Mouse (Mus musculus) forebrain, embryonic 13.5 days (tissue): ENCODE measurements around the gene Amh. TPM values are rescaled to one million over a fixed set of nuclear protein-coding genes. Genes with fewer than 3 reads are reported as not detected.

Experiments used
- ATAC-seq: fragments of 200-750 bp; cut with Nextera tagmentation; 2 replicates; pipeline ENCODE4 v1.8.0; 2017
- H3K27ac ChIP-seq: fragments of 300-500 bp; sonication (generic); 2 replicates; pipeline ENCODE4 v1.5.1; 2015; ENCODE audit warnings: inconsistent platforms, mild to moderate bottlenecking, moderate library complexity
- H3K27me3 ChIP-seq: fragments of 300-500 bp; sonication (generic); 2 replicates; pipeline ENCODE4 v1.6.1; 2015; ENCODE audit warnings: mild to moderate bottlenecking, inconsistent platforms
- H3K36me3 ChIP-seq: fragments of 300-500 bp; sonication (generic); 2 replicates; pipeline ENCODE4 v1.6.1; 2015; ENCODE audit warnings: mild to moderate bottlenecking, inconsistent platforms; ENCODE audit not compliant: poor library complexity, severe bottlenecking
- H3K4me1 ChIP-seq: fragments of 300-500 bp; sonication (generic); 2 replicates; pipeline ENCODE4 v1.6.1; 2015; ENCODE audit warnings: inconsistent platforms
- H3K4me2 ChIP-seq: fragments of 300-500 bp; sonication (generic); 2 replicates; pipeline ENCODE4 v1.6.1; 2015; ENCODE audit warnings: inconsistent platforms, mild to moderate bottlenecking, moderate library complexity
- H3K4me3 ChIP-seq: fragments of 300-500 bp; sonication (generic); 2 replicates; pipeline ENCODE4 v1.5.1; 2015; ENCODE audit warnings: mild to moderate bottlenecking, inconsistent platforms
- H3K9ac ChIP-seq: fragments of 300-500 bp; sonication (generic); 2 replicates; pipeline ENCODE4 v1.6.1; 2015; ENCODE audit warnings: mild to moderate bottlenecking, inconsistent platforms
- H3K9me3 ChIP-seq: fragments of 300-500 bp; sonication (generic); replicated peaks from 2 replicates; pipeline ENCODE4 v1.6.1; 2016; ENCODE audit warnings: inconsistent platforms
- WGBS: fragments of 180-500 bp; shearing (Covaris S2); methylation state at CpG from one replicate; pipeline ENCODE4 v1.1.7; 2015; 5-methylcytosine and 5-hydroxymethylcytosine counted together
- polyA plus RNA-seq: library from polyadenylated mRNA; unstranded; fragments of >200 nt; fragmentation: Nextera tagmentation; extraction: Ambion mirVana; gene quantifications from 2 replicates; pipeline ENCODE4 v1.2.1, GENCODE M21; 2015

Amh gene
- polyA plus RNA-seq, 1 experiment from 2014 or later, result 0.13 TPM

- WGBS, result 3% methylated on average over 18 of the region's 18 CpGs
- Histone ChIP-seq H3K4me1 (peaks cover 34% of the 10 kb centered on the region), H3K9ac (peak overlapping the region; percentile 95), H3K27me3 (no peaks in the 10 kb centered on the region), H3K9me3 (no peaks in the 10 kb centered on the region), H3K4me3 (peak overlapping the region; percentile 90), H3K4me2 (peak overlapping the region; percentile 82), H3K36me3 (peaks cover 65% of the 10 kb centered on the region), H3K27ac (peak overlapping the region; percentile 97)
- ATAC-seq, result no peak
These were observed 5.9 kb upstream of the Amh start for GRCm38 (mm10) chr10:80799070-80799566.

DNA sequence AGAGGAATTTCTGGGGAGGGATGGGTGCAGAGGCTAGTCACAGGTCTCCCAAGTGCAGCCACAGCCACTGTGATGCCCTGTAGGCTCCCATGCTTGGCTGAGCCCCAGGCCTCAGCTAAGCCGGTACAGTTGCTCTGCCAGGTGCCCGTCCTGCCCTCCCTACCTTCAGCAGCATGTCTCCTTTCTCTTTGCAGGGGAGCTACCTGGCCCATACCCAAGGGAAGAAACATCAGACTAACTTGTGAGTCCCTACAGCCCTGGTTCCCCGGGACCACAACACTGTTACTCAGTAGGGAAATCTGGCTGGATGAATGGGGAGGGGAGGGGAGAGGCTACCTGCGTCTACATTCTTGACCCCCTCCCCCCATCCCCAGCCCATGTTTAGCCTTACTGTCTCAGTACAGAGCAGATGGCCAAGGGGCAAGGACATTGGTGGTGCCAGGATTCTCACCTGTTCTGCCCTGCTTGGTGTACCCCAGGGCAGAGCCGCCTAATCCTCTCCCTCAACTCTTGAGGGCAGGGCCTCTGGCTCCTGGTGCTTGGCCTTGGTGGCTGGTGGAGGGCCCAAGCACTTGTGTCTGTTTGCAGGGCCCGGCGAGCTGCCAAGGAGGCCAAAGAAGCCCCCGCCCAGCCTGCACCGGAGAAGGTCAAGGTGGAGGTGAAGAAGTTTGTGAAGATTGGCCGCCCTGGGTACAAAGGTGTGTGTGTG is 2.7 kb upstream of the Amh start:
- H3K27me3 ChIP-seq, result peaks cover 16% of the 10 kb centered on the region
- peaks cover 32% of the 10 kb centered on the region for H3K4me1 ChIP-seq
- 91% methylated on average over 10 of the region's 10 CpGs for WGBS
- H3K4me3 ChIP-seq, result no peak overlapping the region
- no peak overlapping the region for H3K9ac ChIP-seq
- H3K36me3 ChIP-seq, result peaks cover 49% of the 10 kb centered on the region
- H3K4me2 ChIP-seq, result no peak overlapping the region
- no peak for ATAC-seq
- H3K27ac ChIP-seq, result no peak overlapping the region
- H3K9me3 ChIP-seq, result no peaks in the 10 kb centered on the region

- Histone ChIP-seq H3K36me3 (peaks cover 49% of the 10 kb centered on the region), H3K27me3 (peaks cover 21% of the 10 kb centered on the region), H3K4me1 (peaks cover 38% of the 10 kb centered on the region), H3K4me2 (no peak overlapping the region), H3K9ac (no peak overlapping the region), H3K4me3 (no peak overlapping the region), H3K27ac (no peak overlapping the region), H3K9me3 (no peaks in the 10 kb centered on the region)
- ATAC-seq, result no peak
- WGBS, result 98% methylated on average over 3 of the region's 3 CpGs
These were observed 2.0 kb upstream of the Amh start for GRCm38 (mm10) chr10:80802996-80803395.

GRCm38 (mm10) chr10:80804340-80804739 is 703 bp upstream of the Amh start:
- no peak overlapping the region for H3K9ac ChIP-seq
- no peak overlapping the region for H3K4me2 ChIP-seq
- WGBS, result 94% methylated on average over 2 of the region's 2 CpGs
- H3K4me1 ChIP-seq, result peaks cover 48% of the 10 kb centered on the region
- no peaks in the 10 kb centered on the region for H3K9me3 ChIP-seq
- ATAC-seq, result no peak
- H3K4me3 ChIP-seq, result no peak overlapping the region
- no peak overlapping the region for H3K27ac ChIP-seq
- H3K36me3 ChIP-seq, result peaks cover 49% of the 10 kb centered on the region
- peaks cover 35% of the 10 kb centered on the region for H3K27me3 ChIP-seq

- no peak overlapping the region for H3K4me2 ChIP-seq
- H3K27ac ChIP-seq, result no peak overlapping the region
- H3K27me3 ChIP-seq, result peaks cover 43% of the 10 kb centered on the region
- H3K4me3 ChIP-seq, result no peak overlapping the region
- H3K36me3 ChIP-seq, result peaks cover 49% of the 10 kb centered on the region
- H3K9me3 ChIP-seq, result no peaks in the 10 kb centered on the region
- no peak for ATAC-seq
- peaks cover 39% of the 10 kb centered on the region for H3K4me1 ChIP-seq
- 0 out of 2 replicates have a peak overlapping the region, but pooled peaks have one; percentile 1 for H3K9ac ChIP-seq
- WGBS, result 77% methylated on average over 5 of the region's 5 CpGs
These were observed 279 bp downstream of the Amh start for GRCm38 (mm10) chr10:80805322-80805721.

DNA sequence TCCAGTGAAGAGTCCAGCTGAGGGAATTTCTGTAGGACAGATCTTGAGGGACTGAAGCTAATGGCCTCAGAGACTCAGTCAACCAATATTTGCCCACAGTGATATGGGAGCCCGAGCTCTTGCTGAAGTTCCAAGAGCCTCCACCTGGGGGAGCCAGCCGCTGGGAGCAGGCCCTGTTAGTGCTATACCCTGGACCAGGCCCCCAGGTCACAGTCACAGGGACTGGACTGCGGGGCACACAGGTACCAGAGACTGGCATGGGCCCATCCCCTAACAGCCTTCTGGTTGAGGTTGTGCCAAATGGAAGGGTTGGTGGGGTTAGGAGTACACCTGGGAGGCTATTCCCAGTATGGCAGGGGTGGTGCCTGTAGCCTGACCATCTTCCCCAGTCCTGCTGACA is 882 bp downstream of the Amh start:
- H3K9me3 ChIP-seq, result no peaks in the 10 kb centered on the region
- H3K27ac ChIP-seq, result no peak overlapping the region
- peak overlapping the region; percentile 44; the same call in 1 of the 2 replicates for H3K4me3 ChIP-seq
- H3K4me1 ChIP-seq, result peaks cover 34% of the 10 kb centered on the region
- WGBS, result 16% methylated on average over 3 of the region's 3 CpGs
- peaks cover 49% of the 10 kb centered on the region for H3K27me3 ChIP-seq
- ATAC-seq, result peak; percentile 42; the same call in 1 of the 2 replicates
- peaks cover 46% of the 10 kb centered on the region for H3K36me3 ChIP-seq
- no peak overlapping the region for H3K9ac ChIP-seq
- H3K4me2 ChIP-seq, result 0 out of 2 replicates have a peak overlapping the region, but pooled peaks have one; percentile 80

DNA sequence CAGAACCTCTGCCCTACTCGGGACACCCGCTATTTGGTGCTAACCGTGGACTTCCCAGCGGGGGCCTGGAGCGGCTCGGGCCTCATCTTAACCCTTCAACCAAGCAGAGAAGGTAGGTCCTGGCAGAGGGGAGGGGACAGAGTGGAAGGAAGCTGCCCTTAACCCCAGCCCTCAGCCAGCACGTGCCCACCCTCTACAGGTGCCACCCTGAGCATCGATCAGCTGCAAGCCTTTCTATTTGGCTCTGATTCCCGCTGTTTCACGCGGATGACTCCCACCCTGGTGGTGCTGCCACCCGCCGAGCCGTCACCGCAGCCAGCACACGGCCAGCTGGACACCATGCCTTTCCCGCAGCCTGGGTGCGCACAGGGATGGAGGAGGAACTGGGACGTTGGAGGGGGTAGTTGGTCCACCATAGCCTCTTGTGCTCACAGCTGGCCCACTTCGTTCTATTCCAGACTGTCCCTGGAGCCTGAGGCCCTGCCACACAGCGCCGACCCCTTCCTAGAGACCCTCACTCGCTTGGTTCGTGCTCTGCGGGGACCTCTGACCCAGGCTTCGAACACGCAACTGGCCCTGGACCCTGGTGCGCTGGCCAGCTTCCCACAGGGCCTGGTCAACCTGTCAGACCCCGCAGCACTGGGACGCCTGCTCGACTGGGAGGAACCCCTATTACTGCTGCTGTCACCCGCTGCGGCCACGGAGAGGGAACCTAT is 1.5 kb downstream of the Amh start:
- Histone ChIP-seq H3K4me2 (peak overlapping the region; percentile 80), H3K4me1 (peaks cover 34% of the 10 kb centered on the region), H3K4me3 (peak overlapping the region; percentile 44), H3K36me3 (peaks cover 40% of the 10 kb centered on the region), H3K9ac (peak overlapping the region; percentile 75), H3K27me3 (peaks cover 54% of the 10 kb centered on the region), H3K9me3 (no peaks in the 10 kb centered on the region), H3K27ac (peak overlapping the region; percentile 71)
- 42% methylated on average over 34 of the region's 34 CpGs for WGBS
- 0 out of 2 replicates have a peak, but pooled peaks have one; percentile 0 for ATAC-seq

DNA sequence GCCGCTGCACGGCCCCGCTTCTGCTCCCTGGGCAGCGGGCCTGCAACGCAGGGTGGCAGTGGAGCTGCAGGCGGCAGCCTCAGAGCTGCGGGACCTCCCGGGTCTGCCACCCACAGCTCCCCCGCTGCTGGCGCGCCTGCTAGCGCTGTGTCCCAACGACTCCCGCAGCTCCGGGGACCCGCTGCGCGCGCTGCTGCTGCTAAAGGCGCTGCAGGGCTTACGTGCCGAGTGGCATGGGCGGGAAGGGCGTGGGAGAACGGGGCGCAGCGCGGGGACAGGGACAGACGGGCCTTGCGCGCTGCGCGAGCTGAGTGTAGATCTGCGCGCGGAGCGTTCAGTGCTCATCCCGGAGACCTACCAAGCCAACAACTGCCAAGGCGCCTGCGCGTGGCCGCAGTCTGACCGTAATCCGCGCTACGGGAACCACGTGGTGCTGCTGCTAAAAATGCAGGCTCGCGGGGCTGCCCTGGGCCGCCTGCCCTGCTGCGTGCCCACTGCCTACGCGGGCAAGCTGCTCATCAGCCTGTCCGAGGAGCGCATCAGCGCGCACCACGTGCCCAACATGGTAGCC is 2.1 kb downstream of the Amh start:
- Histone ChIP-seq H3K27me3 (peaks cover 59% of the 10 kb centered on the region), H3K9ac (peak overlapping the region; percentile 75), H3K27ac (peak overlapping the region; percentile 71), H3K4me3 (peak overlapping the region; percentile 44), H3K4me2 (peak overlapping the region; percentile 80), H3K9me3 (no peaks in the 10 kb centered on the region), H3K36me3 (peaks cover 34% of the 10 kb centered on the region), H3K4me1 (peaks cover 34% of the 10 kb centered on the region)
- under 1% methylated on average over 58 of the region's 58 CpGs for WGBS
- peak; percentile 84 for ATAC-seq

DNA sequence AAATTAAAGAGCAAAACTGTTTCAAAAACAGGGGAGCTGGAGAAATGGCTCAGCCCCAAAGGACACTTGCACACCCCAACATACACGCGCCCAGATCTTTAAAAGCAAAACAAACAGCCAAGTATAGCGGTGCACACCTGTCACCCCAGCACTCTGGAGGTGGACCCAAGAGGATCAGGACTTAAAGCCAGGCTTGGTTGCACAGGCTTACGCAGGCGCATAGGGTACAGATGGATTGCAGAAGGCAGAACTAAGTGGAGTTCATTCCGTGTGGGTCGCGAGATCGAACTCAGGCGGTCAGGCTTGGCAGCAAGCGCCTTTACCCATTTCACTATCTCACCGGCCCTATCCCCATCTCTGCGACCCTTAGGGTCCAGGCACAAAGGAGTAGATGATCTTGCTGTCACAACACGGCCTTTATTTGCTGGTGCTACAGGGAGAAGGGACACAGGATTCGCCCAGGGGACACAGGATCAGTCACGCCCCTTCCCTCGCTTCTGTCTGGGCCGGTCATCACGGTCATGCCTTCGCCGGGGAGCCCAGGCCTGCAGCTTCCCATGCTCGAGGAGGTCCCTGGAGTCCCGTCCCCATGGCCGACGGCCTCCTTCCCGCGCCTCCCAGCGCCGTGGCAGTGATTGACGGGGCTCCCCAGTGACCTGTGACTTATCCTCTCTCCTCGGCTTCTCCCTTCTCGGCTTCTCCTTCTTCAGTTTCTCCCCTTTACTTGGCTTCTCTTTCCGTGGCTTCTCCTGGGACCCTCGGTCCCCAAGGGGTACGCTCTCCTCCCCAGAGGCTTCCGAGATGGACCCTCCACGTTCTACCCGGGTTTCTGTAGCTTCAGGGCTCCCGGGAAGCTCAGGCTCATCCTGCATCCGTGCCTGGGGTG is 3.3 kb downstream of the Amh start:
- H3K9ac ChIP-seq, result peak overlapping the region; percentile 47
- peak overlapping the region; percentile 80 for H3K4me2 ChIP-seq
- no peak overlapping the region for H3K27ac ChIP-seq
- H3K9me3 ChIP-seq, result no peaks in the 10 kb centered on the region
- peaks cover 22% of the 10 kb centered on the region for H3K36me3 ChIP-seq
- 19% methylated on average over 40 of the region's 40 CpGs for WGBS
- peaks cover 34% of the 10 kb centered on the region for H3K4me1 ChIP-seq
- ATAC-seq, result no peak
- peaks cover 67% of the 10 kb centered on the region for H3K27me3 ChIP-seq
- peak overlapping the region; percentile 7; the same call in 1 of the 2 replicates for H3K4me3 ChIP-seq

DNA sequence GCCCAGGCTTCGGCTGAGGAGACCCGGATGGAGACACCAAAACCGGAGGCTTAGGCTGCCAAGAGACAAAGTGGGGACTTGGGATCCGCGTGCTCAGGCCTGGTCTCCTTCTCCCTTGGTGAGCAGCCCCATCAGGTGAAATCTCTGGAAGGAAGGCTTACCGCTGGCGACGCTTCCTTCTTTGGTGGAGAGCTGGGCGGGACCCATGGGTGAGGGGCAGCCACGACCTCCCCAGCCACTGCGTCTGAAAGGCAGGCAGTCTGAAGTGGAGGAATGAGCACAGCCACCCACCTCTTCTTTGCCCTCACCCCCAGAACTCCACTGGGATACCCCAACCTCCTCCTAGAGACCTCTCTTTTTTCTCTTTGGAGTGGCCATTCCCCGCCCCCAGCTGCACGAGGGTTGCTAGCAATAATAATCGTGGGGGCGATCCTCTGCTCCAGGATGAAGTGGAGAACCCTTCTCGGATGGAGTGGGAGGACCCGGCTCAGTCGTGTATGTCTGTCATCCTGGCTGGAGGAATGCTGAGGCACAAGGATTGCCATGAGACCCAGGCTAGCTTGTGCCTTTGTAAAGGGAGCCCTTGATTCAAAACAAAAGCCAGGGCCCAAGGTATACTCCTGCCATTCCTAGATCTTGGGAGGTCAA is 4.1 kb downstream of the Amh start:
- no peaks in the 10 kb centered on the region for H3K9me3 ChIP-seq
- ATAC-seq, result no peak
- H3K4me1 ChIP-seq, result peaks cover 34% of the 10 kb centered on the region
- H3K9ac ChIP-seq, result peak overlapping the region; percentile 47
- H3K27me3 ChIP-seq, result peaks cover 67% of the 10 kb centered on the region
- H3K27ac ChIP-seq, result no peak overlapping the region
- H3K4me3 ChIP-seq, result peak overlapping the region; percentile 7; the same call in 1 of the 2 replicates
- H3K36me3 ChIP-seq, result peaks cover 14% of the 10 kb centered on the region
- 10% methylated on average over 18 of the region's 18 CpGs for WGBS
- peak overlapping the region; percentile 80 for H3K4me2 ChIP-seq

GRCm38 (mm10) chr10:80810084-80810483 is 5.0 kb downstream of the Amh start:
- no peak overlapping the region for H3K4me3 ChIP-seq
- peaks cover 65% of the 10 kb centered on the region for H3K27me3 ChIP-seq
- peaks cover 34% of the 10 kb centered on the region for H3K4me1 ChIP-seq
- no peak overlapping the region for H3K27ac ChIP-seq
- H3K4me2 ChIP-seq, result no peak overlapping the region; the same call in 1 of the 2 replicates
- no peaks in the 10 kb centered on the region for H3K9me3 ChIP-seq
- peaks cover 4% of the 10 kb centered on the region for H3K36me3 ChIP-seq
- H3K9ac ChIP-seq, result peak overlapping the region; percentile 26; the same call in 1 of the 2 replicates
- no peak for ATAC-seq
- WGBS, result 5% methylated on average over 12 of the region's 20 CpGs
